Mouse (Mus musculus) cortical plate, adult 2 months (tissue): ENCODE measurements around the gene Ifitm1. TPM values are rescaled to one million over a fixed set of nuclear protein-coding genes. Genes with fewer than 3 reads are reported as not detected.
A peak's percentile ranks its signal among the peaks of the same experiment; 100 is the strongest.

Source experiments
- H3K27ac ChIP-seq: fragments of 200-500 bp; 2 replicates; pipeline ENCODE4 v1.5.1; 2012; ENCODE audit warnings: low read length, control low read depth, inconsistent platforms; ENCODE audit not compliant: insufficient read depth
- H3K4me1 ChIP-seq: fragments of 200-500 bp; 2 replicates; pipeline ENCODE4 v1.6.1; 2011; ENCODE audit warnings: low read length; ENCODE audit not compliant: control insufficient read depth, insufficient read depth
- H3K4me3 ChIP-seq: fragments of 200-500 bp; 2 replicates; pipeline ENCODE4 v1.5.1; 2011; ENCODE audit warnings: mild to moderate bottlenecking, low read length, control low read depth; ENCODE audit not compliant: insufficient read depth
- CTCF ChIP-seq: fragments of 200-500 bp; IDR thresholded peaks from 2 replicates; pipeline ENCODE4 v1.5.1; 2011; ENCODE audit warnings: mild to moderate bottlenecking, control low read depth, low read length; ENCODE audit not compliant: insufficient read depth; ENCODE audit errors: extremely low read depth
- POLR2A ChIP-seq: fragments of 200-500 bp; IDR thresholded peaks from 2 replicates; pipeline ENCODE4 v1.6.1; 2011; ENCODE audit warnings: mild to moderate bottlenecking, low read length, control low read depth; ENCODE audit not compliant: insufficient read depth; ENCODE audit errors: extremely low read depth
- polyA plus RNA-seq: library from polyadenylated mRNA; depleted of rRNA; stranded (reverse); fragments of >200 nt; gene quantifications from 2 replicates; pipeline ENCODE4 v1.2.3, GENCODE M21; 2012; rRNA removed

Ifitm1 gene
- 22.0 and 28.5 TPM in 2 replicates for polyA plus RNA-seq

DNA sequence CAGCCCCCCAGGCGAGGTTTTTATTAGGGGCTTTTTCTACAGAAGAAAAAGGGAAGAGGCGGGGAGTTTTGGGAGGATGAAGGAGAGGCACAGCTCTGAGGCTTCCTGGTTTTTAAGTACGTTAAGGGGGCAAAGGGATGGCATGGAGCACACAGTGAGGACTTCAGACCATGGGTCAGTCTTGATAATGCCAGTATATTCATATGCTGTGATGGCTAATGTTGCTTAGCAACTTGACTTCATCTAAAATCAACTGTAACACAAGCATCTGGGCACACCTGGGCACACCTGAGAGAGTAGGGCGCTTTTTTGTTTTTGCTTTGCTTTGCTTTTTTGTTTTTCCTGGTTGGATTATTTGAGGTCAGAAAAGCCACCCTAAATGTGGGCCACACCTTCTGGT is at the start of gene Ifitm1:
Gene Ifitm1, plus strand, starts transcription at position 301 of the 400 bp plus-strand sequence.
- no peak within 1 kb of the TSS for H3K27ac ChIP-seq
- no peak for TF ChIP-seq POLR2A
- no peak for TF ChIP-seq CTCF

DNA sequence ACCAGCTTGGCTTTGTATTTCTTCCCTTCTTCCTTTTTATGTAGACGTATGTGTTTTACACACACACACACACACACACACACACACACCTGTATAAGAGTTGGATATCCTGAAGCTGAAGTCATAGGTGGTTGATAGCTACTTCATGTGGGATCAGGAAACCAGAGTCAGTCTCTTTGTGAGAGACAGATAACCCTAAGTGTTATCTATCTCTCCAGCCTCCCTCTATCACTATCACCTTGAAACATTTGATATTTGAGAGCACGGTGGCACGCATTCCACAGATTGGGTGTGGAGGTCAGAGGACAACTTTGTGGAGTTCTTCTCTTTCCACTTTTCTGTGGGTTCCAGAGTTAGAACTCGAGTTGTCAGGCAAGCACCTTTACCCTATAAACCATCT is 47.1 kb upstream of the Ifitm1 start:
- Histone ChIP-seq H3K4me3 (no peak overlapping the region), H3K27ac (no peak overlapping the region), H3K4me1 (no peaks in the 10 kb centered on the region)
- TF ChIP-seq POLR2A = no peak
- no peak for TF ChIP-seq CTCF

More for the DNA sequence above, at the start of gene Ifitm1:
- no peaks in the 10 kb centered on the region for H3K4me1 ChIP-seq
- H3K4me3 ChIP-seq = no peak within 1 kb of the TSS

DNA sequence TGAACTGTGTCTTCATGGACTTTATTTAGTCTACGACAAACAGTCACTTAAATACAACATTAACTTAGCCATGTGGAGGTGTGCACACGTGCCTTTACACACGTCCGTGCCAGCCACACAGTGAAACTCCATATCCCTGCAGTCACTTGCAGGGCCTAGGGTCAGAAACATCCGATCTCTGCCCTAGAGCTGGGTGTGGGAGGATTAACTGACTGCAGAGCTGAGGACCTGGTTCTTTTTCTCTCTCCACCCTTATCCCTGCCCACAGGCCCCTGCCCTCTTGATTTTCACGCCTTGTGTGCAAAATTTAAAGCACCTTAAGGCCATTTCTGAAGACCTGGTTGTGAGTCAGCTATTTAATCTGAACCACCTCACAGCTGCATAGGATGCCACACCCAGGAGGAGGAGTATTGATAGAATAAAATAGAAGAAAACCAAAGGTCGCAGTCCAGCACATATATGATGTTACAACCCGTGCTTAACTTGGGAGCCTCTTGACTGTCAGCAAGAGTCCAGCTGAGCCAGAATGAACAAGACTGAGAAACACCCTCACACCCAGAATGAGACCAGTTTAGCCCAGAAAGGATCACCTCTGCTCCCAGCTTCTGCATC is 46.5 kb upstream of the Ifitm1 start, which contains the start of gene Nlrp6:
Gene Nlrp6, plus strand, starts transcription at position 485 of the 612 bp plus-strand sequence.
- no peaks in the 10 kb centered on the region for H3K4me1 ChIP-seq
- TF ChIP-seq POLR2A (no peak), CTCF (no peak)
- no peak within 1 kb of the TSS for H3K4me3 ChIP-seq
- no peak within 1 kb of the TSS for H3K27ac ChIP-seq

DNA sequence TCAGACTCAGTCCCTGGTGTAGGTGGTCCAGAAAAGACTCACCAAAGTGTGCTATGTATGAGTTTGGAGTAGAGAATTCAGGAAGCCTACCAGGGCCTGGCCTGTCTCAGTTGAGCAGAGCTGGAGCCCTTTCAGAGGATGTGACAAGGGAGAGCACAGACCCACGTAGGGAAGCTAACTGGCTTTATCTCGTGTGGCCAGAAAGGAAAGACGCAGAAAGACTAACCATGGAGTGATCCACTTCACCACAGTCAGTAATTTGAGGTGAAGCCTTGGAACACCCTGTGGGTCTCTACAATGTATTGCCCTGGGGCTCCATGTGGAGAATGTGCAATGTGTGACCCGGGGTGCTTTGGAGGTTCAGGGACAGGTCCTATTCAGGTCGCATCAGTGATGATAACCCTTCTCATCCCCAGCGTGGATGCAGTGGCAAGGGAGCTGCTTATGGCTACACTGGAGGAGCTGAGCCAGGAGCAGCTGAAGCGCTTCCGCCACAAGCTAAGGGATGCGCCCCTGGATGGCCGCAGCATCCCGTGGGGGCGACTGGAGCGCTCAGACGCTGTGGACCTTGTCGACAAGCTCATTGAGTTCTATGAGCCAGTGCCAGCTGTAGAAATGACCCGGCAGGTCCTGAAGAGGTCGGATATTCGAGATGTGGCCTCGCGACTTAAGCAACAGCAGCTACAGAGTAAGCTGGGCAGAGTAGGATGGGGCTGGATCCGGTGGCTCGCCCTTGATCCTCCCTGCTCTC is 45.6 kb upstream of the Ifitm1 start:
- no peak for TF ChIP-seq CTCF
- TF ChIP-seq POLR2A = no peak
- no peak overlapping the region for H3K27ac ChIP-seq
- H3K4me1 ChIP-seq = no peaks in the 10 kb centered on the region
- H3K4me3 ChIP-seq = no peak overlapping the region

DNA sequence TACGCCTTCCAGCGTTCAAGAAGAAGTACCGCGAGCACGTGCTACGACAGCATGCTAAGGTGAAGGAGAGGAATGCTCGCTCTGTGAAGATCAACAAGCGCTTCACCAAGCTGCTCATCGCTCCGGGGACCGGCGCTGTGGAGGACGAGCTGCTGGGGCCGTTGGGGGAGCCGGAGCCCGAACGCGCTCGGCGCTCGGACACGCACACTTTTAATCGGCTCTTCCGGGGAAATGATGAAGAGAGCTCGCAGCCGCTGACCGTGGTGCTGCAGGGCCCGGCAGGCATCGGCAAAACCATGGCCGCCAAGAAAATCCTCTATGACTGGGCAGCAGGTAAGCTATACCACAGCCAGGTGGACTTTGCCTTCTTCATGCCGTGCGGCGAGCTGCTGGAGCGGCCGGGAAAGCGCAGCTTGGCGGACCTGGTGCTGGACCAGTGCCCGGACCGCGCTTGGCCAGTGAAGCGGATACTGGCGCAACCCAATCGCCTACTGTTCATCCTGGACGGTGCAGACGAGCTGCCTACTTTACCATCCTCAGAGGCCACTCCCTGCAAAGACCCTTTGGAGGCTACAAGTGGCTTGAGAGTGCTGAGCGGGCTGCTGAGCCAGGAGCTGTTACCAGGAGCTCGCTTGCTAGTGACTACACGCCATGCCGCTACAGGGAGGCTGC is 44.5 kb upstream of the Ifitm1 start:
- Histone ChIP-seq H3K27ac (no peak overlapping the region), H3K4me3 (peak overlapping the region; percentile 21), H3K4me1 (no peaks in the 10 kb centered on the region)
- TF ChIP-seq POLR2A = no peak
- no peak for TF ChIP-seq CTCF

DNA sequence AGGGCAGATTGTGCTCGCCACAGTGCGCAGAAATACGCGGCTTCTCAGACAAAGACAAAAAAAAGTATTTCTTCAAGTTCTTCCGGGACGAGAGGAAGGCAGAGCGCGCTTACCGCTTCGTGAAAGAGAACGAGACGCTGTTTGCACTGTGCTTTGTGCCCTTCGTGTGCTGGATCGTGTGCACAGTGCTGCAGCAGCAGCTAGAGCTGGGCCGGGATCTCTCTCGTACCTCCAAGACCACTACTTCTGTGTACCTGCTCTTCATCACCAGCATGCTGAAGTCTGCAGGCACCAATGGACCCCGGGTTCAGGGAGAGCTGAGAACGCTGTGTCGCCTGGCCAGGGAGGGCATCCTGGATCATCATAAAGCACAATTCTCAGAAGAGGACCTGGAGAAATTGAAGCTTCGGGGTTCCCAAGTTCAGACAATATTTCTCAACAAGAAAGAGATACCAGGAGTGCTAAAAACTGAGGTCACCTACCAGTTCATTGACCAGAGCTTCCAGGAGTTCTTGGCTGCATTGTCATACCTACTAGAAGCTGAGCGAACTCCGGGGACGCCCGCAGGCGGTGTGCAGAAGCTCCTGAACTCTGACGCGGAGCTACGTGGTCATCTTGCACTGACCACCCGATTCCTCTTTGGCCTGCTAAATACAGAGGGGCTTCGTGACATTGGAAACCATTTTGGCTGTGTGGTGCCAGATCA is 43.8 kb upstream of the Ifitm1 start:
- Histone ChIP-seq H3K27ac (no peak overlapping the region), H3K4me3 (peak overlapping the region; percentile 21), H3K4me1 (no peaks in the 10 kb centered on the region)
- no peak for TF ChIP-seq POLR2A
- TF ChIP-seq CTCF = no peak

DNA sequence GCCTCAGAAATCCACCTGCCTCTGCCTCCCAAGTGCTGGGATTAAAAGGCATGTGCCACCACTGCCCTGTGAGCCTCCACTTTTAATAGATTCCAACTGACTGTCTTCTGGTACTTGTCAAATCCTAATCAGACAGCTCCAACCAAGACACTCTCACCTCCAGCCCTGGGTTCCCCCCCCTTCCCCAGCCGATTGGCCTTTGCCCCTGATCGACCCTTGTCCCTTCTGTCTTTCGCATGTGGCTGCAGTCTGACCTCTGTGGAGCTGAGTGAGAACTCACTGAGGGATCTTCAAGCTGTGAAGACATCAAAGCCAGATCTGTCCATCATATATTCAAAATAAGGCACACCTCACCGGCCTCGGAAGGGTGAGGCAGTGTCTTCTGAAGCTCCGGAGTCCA is 39.8 kb upstream of the Ifitm1 start:
- no peaks in the 10 kb centered on the region for H3K4me1 ChIP-seq
- TF ChIP-seq POLR2A = no peak
- TF ChIP-seq CTCF = no peak
- no peak overlapping the region for H3K4me3 ChIP-seq
- H3K27ac ChIP-seq = no peak overlapping the region

DNA sequence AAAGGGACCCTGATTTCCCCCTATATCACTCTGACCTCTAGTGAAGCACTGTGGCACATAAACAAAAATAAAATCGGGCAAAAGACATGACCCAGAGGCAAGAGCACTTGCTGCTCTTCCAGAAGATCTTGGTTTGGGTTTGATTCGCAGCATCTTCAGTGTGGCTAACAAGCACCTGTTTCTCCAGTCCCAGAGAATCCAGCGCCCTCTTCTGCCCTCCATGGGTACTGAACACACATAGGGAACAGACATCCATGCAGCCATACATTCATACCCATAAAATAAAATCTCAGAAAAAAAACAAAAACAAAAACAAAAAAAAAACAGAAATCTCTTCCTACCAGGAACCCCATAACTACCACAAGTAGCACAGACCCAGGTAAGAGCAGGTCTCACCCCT is 28.6 kb upstream of the Ifitm1 start:
- Histone ChIP-seq H3K4me3 (no peak overlapping the region), H3K4me1 (no peaks in the 10 kb centered on the region; the same call in 1 of the 2 replicates), H3K27ac (no peak overlapping the region)
- TF ChIP-seq CTCF = no peak
- no peak for TF ChIP-seq POLR2A

DNA sequence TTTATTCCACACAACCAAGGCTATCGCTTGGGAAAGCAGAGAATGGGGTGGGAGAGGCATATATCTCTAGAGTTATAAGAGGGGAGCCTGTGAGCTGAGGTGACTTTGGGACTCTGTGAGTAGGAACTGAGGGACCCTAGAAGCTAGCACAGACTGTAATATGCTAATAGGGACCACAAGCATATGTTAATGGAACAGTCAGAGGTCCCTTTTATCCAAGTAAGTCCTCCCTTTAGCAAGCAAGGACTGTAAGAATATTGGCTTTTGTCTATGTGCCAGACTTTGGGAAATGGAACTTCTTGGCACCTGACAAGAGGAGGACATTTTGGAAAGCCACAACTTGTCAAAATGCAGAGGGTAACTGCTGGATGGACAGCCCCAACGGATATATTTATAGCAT is 28.1 kb upstream of the Ifitm1 start:
- no peak for TF ChIP-seq POLR2A
- no peak for TF ChIP-seq CTCF

More for the DNA sequence above, 28.1 kb upstream of the Ifitm1 start:
- H3K27ac ChIP-seq = no peak overlapping the region
- no peak overlapping the region for H3K4me3 ChIP-seq
- H3K4me1 ChIP-seq = no peaks in the 10 kb centered on the region; the same call in 1 of the 2 replicates
